Mouse (Mus musculus) MEL-GATA-1-ER (cell line): ENCODE measurements around the gene Asah2.
"Not testable (repeated sequence)": the region's sequence is repeated elsewhere in the genome, so short reads cannot be mapped to it uniquely, and the experiment has no call there.

Experiments
- DNase-seq: peaks from one replicate; pipeline ENCODE4 v3.0.0-alpha.2; 2012; ENCODE audit warnings: low read depth; ENCODE audit errors: extremely low read depth

Gene Asah2

GRCm38 (mm10) chr19:32107771-32108306 lies at the start of gene Asah2:
TSS of gene Asah2 (minus strand) at chr19:32108211.
- DNase-seq: peak; percentile 42

- peak; percentile 71 for DNase-seq
Observed at GRCm38 (mm10) chr19:32157045-32157444, 49.0 kb upstream of the Asah2 start.

DNA sequence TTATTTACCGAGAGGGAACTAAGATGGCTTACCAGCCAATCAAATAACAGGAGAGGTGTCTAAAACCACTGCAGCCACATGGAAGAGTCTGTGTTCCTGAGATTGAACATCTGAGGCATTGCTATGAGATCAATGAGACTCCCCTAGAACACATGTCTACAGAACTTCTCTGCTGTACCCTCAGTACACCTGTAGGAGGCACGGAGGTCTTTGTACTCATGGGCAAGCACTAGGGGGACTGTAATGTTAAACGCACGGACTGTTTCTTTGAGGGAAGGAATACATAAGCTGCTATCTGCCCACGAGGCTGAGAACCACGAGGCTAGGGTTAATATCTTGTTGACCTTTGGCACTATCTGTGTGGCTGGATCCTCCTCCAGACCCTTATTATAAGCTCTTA lies 44.5 kb upstream of the Asah2 start:
- DNase-seq: no peak

DNA sequence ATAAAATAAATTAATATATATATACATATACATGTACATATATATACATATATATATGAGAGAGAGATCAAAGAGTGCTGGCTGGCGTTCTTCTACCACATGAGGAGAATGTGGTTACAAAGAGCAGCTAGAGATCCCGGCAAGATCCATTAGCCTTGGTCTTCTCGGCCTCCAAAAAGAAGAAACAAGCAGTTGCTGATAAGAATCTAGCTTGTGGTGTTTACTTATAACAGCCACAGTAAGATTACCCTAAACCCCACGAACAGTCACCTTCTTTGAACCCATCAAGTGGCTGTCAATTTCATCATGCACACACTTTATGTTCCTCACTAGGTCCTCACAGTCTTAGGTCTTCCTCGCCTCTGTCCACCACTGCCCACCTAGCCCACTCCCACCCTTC lies 40.7 kb upstream of the Asah2 start:
- no peak for DNase-seq

- DNase-seq: no peak
Observed at GRCm38 (mm10) chr19:32142383-32142782, 34.4 kb upstream of the Asah2 start.

DNA sequence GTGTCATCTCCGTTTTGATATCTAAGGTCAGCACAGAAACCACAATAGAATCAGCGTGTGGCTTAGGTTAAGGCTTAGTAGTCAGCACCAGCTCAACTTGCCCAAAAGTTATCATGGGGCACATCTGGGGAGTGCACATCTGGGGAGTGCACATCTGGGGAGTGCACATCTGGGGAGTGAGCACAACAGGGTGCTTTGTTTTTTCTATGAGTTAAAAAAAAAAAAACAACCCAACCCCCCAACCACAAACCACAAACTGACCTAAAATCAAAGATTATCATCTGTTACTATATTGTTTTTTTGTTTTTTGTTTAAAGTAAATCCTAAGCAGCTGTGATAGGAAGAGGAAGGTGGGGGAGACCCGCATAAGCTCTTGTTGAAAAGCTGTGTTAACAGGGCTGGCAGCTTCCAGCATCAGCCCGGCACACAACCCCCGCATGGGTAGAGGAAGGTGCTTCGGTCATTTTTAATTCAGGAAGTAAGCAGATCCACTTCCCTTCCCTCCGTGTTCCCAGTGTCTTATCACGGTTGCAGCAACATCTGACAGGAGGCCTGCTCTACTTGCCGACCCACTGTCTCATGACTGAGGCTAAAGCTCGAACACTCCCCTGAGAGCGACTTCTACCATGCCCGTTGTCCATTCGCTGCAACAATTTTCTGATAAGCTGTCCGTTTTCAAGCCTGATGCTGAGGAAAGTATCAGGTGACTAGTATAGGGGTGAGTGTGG lies 30.5 kb upstream of the Asah2 start:
- peak; percentile 44 for DNase-seq

GRCm38 (mm10) chr19:32137904-32138303 lies 29.9 kb upstream of the Asah2 start:
- DNase-seq: no peak

- no peak for DNase-seq
Observed at GRCm38 (mm10) chr19:32136888-32137625, 29.0 kb upstream of the Asah2 start.

DNA sequence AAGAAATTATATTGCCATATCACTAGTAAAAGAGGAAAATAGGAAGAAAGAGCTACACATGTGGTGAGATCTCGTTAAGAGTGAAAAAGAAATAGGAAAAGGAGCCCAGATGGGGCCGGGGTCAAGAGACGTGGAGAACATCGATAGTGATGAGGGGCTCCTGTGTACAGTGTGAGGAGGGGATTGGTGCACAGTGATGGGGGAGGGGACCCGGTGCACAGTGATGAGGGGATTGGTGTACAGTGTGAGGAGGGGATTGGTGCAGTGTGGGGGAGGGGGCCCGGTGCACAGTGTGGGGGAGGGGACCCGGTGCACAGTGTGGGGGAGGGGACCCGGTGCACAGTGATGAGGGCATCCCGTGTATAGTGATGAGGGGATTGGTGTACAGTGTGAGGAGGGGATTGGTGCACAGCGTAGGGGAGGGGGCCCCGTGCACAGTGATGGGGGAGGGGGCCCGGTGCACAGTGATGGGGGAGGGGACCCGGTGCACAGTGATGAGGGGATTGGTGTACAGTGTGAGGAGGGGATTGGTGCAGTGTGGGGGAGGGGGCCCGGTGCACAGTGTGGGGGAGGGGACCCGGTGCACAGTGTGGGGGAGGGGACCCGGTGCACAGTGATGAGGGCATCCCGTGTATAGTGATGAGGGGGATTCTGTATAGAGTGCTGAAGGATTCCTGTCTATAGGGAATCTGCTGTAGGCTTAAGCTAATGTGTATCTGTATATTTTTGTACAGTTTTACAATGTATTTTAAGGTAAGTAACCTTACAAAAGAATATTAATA lies 23.9 kb upstream of the Asah2 start:
- DNase-seq: not testable (repeated sequence)

DNA sequence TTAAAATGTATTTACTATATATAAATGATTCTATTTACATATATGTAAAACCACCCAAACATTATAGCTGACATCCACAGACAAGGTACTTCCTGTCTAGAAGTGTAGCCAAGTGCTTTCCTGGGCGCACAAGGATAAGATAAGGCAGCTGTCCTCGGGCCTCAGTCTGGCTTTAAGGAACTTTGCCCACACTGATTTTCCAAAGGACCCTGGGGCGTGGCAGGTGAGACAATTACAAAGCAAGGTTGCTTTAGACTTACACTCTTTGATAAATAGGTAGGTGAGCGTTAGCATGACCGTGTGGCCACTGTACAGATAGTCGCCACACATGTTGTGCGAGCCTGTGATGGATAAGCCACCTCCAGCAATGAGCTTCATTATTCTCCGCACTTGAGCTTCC lies 21.3 kb upstream of the Asah2 start:
- DNase-seq: no peak

GRCm38 (mm10) chr19:32127180-32127850 lies 19.3 kb upstream of the Asah2 start:
- no peak for DNase-seq

DNA sequence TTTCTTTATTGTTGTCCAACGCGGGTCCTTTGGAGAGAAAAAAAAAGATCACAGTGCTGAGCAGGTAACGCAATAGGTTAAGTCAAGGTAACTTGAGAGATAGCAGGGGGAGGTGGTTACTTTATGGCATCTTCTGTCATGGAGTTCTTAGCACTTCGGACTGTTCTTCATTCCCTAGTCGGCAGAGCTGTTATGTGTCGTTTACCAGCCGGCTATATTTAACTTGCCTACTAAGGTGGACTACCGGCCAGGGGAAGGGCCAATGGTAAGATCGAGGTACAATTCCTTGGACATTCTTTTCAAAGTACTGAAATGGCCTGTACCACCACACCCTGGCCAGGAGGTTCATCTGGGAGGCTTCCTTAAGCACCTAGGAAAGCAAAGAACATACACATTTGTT lies 16.1 kb upstream of the Asah2 start:
- DNase-seq: no peak

- no peak for DNase-seq
Observed at GRCm38 (mm10) chr19:32123196-32123595, 15.2 kb upstream of the Asah2 start.

- no peak for DNase-seq
Observed at GRCm38 (mm10) chr19:32120798-32121197, 12.8 kb upstream of the Asah2 start.

- no peak for DNase-seq
Observed at GRCm38 (mm10) chr19:32119666-32120065, 11.7 kb upstream of the Asah2 start.

DNA sequence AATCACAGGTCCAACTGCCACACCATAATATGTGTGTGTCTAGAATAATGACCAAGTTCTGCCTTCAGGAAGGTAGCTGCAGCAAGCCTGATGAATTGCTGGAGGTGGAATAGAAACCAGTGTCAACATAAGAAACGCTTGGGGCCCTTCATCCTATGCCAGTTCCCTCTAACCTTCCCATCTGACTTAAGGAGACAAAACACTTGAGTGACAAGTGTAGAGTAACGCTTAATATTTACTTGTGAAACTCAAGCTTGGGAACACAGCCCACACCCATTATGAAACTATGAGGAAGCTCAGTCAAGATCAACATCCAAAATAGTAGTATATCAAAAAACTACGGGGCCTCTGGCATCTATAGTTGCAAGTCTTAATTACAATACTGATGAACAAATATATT lies 10.5 kb upstream of the Asah2 start:
- no peak for DNase-seq

GRCm38 (mm10) chr19:32117484-32118018 lies 9.5 kb upstream of the Asah2 start:
- no peak for DNase-seq

DNA sequence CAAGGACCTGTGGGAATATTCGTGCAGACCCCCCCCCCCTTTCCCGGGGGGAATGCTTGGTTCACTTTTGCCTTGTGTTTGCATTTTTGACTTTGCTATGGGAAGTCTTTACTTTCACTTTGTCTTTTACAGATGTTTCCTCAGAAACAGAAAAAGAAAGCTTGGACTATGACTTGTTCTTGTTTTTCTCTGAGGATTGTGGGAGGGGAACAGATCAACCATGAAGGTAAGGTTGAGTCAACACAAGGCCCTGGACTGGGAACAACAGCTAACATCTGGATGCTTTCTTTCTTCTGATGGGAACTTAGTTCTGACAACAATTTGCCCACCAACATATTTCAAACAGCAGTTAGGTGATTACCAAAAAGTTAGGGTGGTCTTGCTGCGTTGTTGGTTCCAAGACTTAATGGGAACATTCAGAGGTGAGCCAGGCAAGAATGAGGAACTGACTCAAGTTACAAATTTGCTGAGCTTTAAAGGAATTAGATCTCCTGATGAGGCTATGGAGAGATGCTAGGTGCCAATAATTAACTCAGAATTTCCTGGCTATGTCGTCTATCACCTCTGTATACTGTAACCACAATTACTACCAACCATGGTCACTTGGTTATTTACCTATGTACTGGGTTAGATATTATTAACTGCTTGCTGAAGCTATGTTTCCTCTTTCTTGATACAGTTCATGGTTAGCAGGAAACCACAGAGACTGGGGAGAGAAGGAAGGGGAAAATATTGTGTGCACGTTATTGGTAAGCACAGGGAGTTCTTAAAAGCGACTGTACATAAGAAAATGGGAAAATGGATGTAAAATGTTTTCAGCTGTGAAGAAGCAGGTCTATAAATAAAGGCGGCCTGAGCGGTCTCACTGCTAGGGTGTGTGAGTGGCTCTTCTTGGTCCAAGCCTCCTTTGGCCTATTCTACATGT lies 4.1 kb upstream of the Asah2 start:
- DNase-seq: peak; percentile 68

GRCm38 (mm10) chr19:32106750-32107149 lies 1.3 kb downstream of the Asah2 start:
- DNase-seq: no peak

DNA sequence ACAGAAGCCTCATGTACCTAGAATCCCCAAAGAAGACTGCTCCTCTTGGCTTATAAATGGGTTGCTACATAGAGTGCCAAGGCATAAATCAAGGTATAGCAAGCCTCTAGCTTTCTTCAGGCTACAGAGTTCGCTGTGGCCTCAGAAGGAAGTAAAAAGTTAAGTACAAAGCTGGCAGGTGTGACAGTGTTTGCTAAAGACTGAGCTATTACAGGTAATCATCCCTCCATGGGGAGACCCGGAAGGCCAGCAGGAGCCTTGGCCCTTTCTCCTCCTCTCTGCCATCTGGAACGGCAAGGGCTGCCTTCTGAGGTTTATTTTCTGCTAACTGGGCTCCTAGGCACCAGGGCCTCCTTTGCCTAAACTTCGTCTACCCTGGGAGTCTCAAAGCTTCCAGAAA lies 3.8 kb downstream of the Asah2 start:
- DNase-seq: no peak
